9 mouse cellular contexts compared by ENCODE assay signal in genomic region chr6:72519892-72520663, GRCm38 (mm10). TPM values are rescaled to one million over a fixed set of nuclear protein-coding genes. Genes with fewer than 3 reads are reported as not detected.
DNase-seq lines count a peak whose midpoint lies in the region; ATAC-seq and TF ChIP-seq lines count a peak whose summit lies in the region.
"Had no signal": no experiment of that assay in that cellular context is flagged by ENCODE, and none has a peak within 500 bp of the region (broad histone marks: within the 10 kb centered on the region; RNA-seq: fewer than 3 reads in every experiment).

No protein-coding gene starts in this region.

- H3K27me3 ChIP-seq in lung, embryonic 15.5 days: no peaks in the 10 kb centered on the region
- H3K27me3 ChIP-seq in forebrain, embryonic 14.5 days (replicated peaks; ENCODE audit: control insufficient read depth, insufficient read depth, low read length): no peaks in the 10 kb centered on the region
- no peaks in the 10 kb centered on the region for H3K27me3 ChIP-seq in hindbrain, embryonic 11.5 days (ENCODE audit: control insufficient read depth, insufficient read depth, low read length)
- no peaks in the 10 kb centered on the region for H3K27me3 ChIP-seq in limb, embryonic 14.5 days (ENCODE audit: control insufficient read depth, insufficient read depth, low read length)
- H3K27me3 ChIP-seq: liver, embryonic 13.5 days had no signal

- H3K9me3 ChIP-seq in lung, embryonic 15.5 days: no peaks in the 10 kb centered on the region
- H3K9me3 ChIP-seq in forebrain, embryonic 14.5 days (replicated peaks; ENCODE audit: control insufficient read depth, low read length): no peaks in the 10 kb centered on the region
- H3K9me3 ChIP-seq in hindbrain, embryonic 11.5 days (ENCODE audit: control insufficient read depth, low read length): no peaks in the 10 kb centered on the region
- H3K9me3 ChIP-seq in limb, embryonic 14.5 days (ENCODE audit: control insufficient read depth, low read length): no peaks in the 10 kb centered on the region
- H3K9me3 ChIP-seq: liver, embryonic 13.5 days had no signal

- no peak for DNase-seq in lung, adult 2 months
- DNase-seq in forebrain, embryonic 14.5 days (ENCODE audit: low spot score): peak; percentile 92
- peak; percentile 83 for DNase-seq in hindbrain, embryonic 11.5 days (ENCODE audit: low spot score)
- DNase-seq in limb, embryonic 14.5 days (ENCODE audit: low spot score): peak; percentile 77
- DNase-seq in retina, postnatal 7 days (ENCODE audit: low read depth, low spot score): peak; percentile 46
- DNase-seq in spleen, postnatal 4 days (ENCODE audit: low spot score in 2 of 2): no peak
- DNase-seq in ovary, postnatal 10 days (ENCODE audit: low spot score): no peak
- DNase-seq: liver, embryonic 13.5 days had no signal

- ATAC-seq in lung, embryonic 15.5 days (ENCODE audit: borderline replicate concordance, extremely low read depth, low FRiP score, low TSS enrichment): peak; percentile 53; the same call in 1 of the 2 replicates
- peak; percentile 85 for ATAC-seq in forebrain, embryonic 14.5 days
- ATAC-seq in hindbrain, embryonic 11.5 days (ENCODE audit: low FRiP score): peak; percentile 88
- ATAC-seq in limb, embryonic 14.5 days (ENCODE audit: low FRiP score, low read depth): peak; percentile 74

- no peak overlapping the region for H3K4me3 ChIP-seq in lung, embryonic 15.5 days
- no peak overlapping the region for H3K4me3 ChIP-seq in lung, adult 2 months (replicated peaks; ENCODE audit: extremely low read depth, low read depth, low read length)
- no peak overlapping the region for H3K4me3 ChIP-seq in forebrain, embryonic 14.5 days (ENCODE audit: low read depth, low read length)
- no peak overlapping the region for H3K4me3 ChIP-seq in hindbrain, embryonic 11.5 days (ENCODE audit: low read depth, low read length)
- H3K4me3 ChIP-seq in limb, embryonic 14.5 days (replicated peaks; ENCODE audit: low read length): no peak overlapping the region
- H3K4me3 ChIP-seq: liver, embryonic 13.5 days had no signal

- H3K4me2 ChIP-seq in lung, embryonic 15.5 days: no peak overlapping the region; the same call in 1 of the 2 replicates
- peak overlapping the region; percentile 23 for H3K4me2 ChIP-seq in forebrain, embryonic 14.5 days (ENCODE audit: low read length)
- H3K4me2 ChIP-seq in hindbrain, embryonic 11.5 days (replicated peaks; ENCODE audit: low read depth, low read length): no peak overlapping the region
- peak overlapping the region; percentile 20; the same call in 1 of the 2 replicates for H3K4me2 ChIP-seq in limb, embryonic 14.5 days (replicated peaks; ENCODE audit: low read depth, low read length, severe bottlenecking)
- H3K4me2 ChIP-seq: liver, embryonic 13.5 days had no signal

- no peak overlapping the region for H3K27ac ChIP-seq in lung, embryonic 15.5 days
- peak overlapping the region; percentile 94 for H3K27ac ChIP-seq in forebrain, embryonic 14.5 days (ENCODE audit: low read depth, low read length)
- peak overlapping the region; percentile 77 for H3K27ac ChIP-seq in hindbrain, embryonic 11.5 days (ENCODE audit: low read depth, low read length)
- H3K27ac ChIP-seq in limb, embryonic 14.5 days (replicated peaks; ENCODE audit: low read depth, low read length): peak overlapping the region; percentile 35; the same call in 1 of the 2 replicates
- H3K27ac ChIP-seq: liver, embryonic 13.5 days had no signal

- WGBS in lung, embryonic 15.5 days: 21% methylated on average over 10 of the region's 10 CpGs
- 35% methylated on average over 10 of the region's 10 CpGs for WGBS in lung, adult 2 months
- 7% methylated on average over 10 of the region's 10 CpGs for whole genome bisulfite sequencing in forebrain, embryonic 14.5 days
- WGBS in hindbrain, embryonic 11.5 days: 11% methylated on average over 10 of the region's 10 CpGs
- WGBS in limb, embryonic 14.5 days: 19% methylated on average over 10 of the region's 10 CpGs

- no peak for TF ChIP-seq POLR2A in lung, adult 2 months (IDR thresholded peaks at IDR 0.05; ENCODE audit: borderline replicate concordance, extremely low read depth, low read depth, low read length)
- TF ChIP-seq POLR2A in limb, embryonic 14.5 days (IDR thresholded peaks at IDR 0.05; ENCODE audit: borderline replicate concordance, extremely low read depth, insufficient read depth, insufficient read length): no peak

- peaks cover 12% of the 10 kb centered on the region for H3K4me1 ChIP-seq in lung, embryonic 15.5 days
- H3K4me1 ChIP-seq in lung, adult 2 months (ENCODE audit: control insufficient read depth, insufficient read depth, low read length): 0 out of 2 replicates have a peak, but pooled peaks cover 2% of the 10 kb centered on the region
- H3K4me1 ChIP-seq in forebrain, embryonic 14.5 days (ENCODE audit: control insufficient read depth, insufficient read depth, low read length): peaks cover 20% of the 10 kb centered on the region
- H3K4me1 ChIP-seq in hindbrain, embryonic 11.5 days (replicated peaks; ENCODE audit: control insufficient read depth, insufficient read depth, low read length): no peaks in the 10 kb centered on the region
- H3K4me1 ChIP-seq in limb, embryonic 14.5 days (ENCODE audit: control insufficient read depth, insufficient read depth, low read length): peaks cover 10% of the 10 kb centered on the region
- H3K4me1 ChIP-seq: liver, embryonic 13.5 days had no signal

- H3K9ac ChIP-seq in lung, embryonic 15.5 days: no peak overlapping the region
- peak overlapping the region; percentile 25; the same call in 1 of the 2 replicates for H3K9ac ChIP-seq in forebrain, embryonic 14.5 days (ENCODE audit: low read length)
- no peak overlapping the region for H3K9ac ChIP-seq in hindbrain, embryonic 11.5 days (ENCODE audit: low read depth, low read length)
- no peak overlapping the region for H3K9ac ChIP-seq in limb, embryonic 14.5 days (ENCODE audit: low read depth, low read length, severe bottlenecking)
- H3K9ac ChIP-seq: liver, embryonic 13.5 days had no signal

- no peak for TF ChIP-seq CTCF in lung, adult 2 months (IDR thresholded peaks at IDR 0.05; ENCODE audit: insufficient read depth, low read length)

- no peaks in the 10 kb centered on the region for H3K36me3 ChIP-seq in lung, embryonic 15.5 days
- H3K36me3 ChIP-seq in forebrain, embryonic 14.5 days (ENCODE audit: control insufficient read depth, insufficient read depth, low read length): no peaks in the 10 kb centered on the region
- no peaks in the 10 kb centered on the region for H3K36me3 ChIP-seq in hindbrain, embryonic 11.5 days (ENCODE audit: control insufficient read depth, insufficient read depth, low read length)
- no peaks in the 10 kb centered on the region for H3K36me3 ChIP-seq in limb, embryonic 14.5 days (ENCODE audit: control insufficient read depth, insufficient read depth, low read length)
- H3K36me3 ChIP-seq: liver, embryonic 13.5 days had no signal

RNA-seq across cellular contexts. Expression of gene Sh2d6, which starts 1.4 kb away (rescaled TPM):
- not detected in 2 replicates for polyA plus RNA-seq in lung, embryonic 15.5 days (2015; fragmentation: Nextera tagmentation; extraction: Ambion mirVana)
- polyA plus RNA-seq in lung, adult 2 months (2012; rRNA removed): 0.19 and 0.32 TPM in 2 replicates
- 0.60 TPM in 1 of 2 replicates, not detected in the other for polyA plus RNA-seq in forebrain, embryonic 14.5 days (2014; fragmentation: Nextera tagmentation; extraction: Ambion mirVana)
- polyA plus RNA-seq in hindbrain, embryonic 11.5 days (2014; fragmentation: Nextera tagmentation; extraction: Ambion mirVana): 0.45 and 0.66 TPM in 2 replicates
- 0.36 and 0.43 TPM in 2 replicates for polyA plus RNA-seq in limb, embryonic 14.5 days (2012; rRNA removed)
- polyA plus RNA-seq in limb, embryonic 14.5 days (2014; fragmentation: Nextera tagmentation; extraction: Ambion mirVana): not detected in 2 replicates
- polyA plus RNA-seq: liver, embryonic 13.5 days had no signal

RNA-seq across cellular contexts. Expression of gene Capg, which starts 24.1 kb away (rescaled TPM):
- 54.2 and 57.9 TPM in 2 replicates for polyA plus RNA-seq in lung, embryonic 15.5 days (2015; fragmentation: Nextera tagmentation; extraction: Ambion mirVana)
- 67.6 and 67.8 TPM in 2 replicates for polyA plus RNA-seq in lung, adult 2 months (2012; rRNA removed)
- polyA plus RNA-seq in forebrain, embryonic 14.5 days (2014; fragmentation: Nextera tagmentation; extraction: Ambion mirVana): 6.0 and 6.3 TPM in 2 replicates
- polyA plus RNA-seq in hindbrain, embryonic 11.5 days (2014; fragmentation: Nextera tagmentation; extraction: Ambion mirVana): 10.4 TPM in 2 replicates
- polyA plus RNA-seq in limb, embryonic 14.5 days (2012; rRNA removed): 29.2 and 30.9 TPM in 2 replicates
- polyA plus RNA-seq in limb, embryonic 14.5 days (2014; fragmentation: Nextera tagmentation; extraction: Ambion mirVana): 80.7 and 86.6 TPM in 2 replicates

Comparison
In these comparisons a context has a peak if more than half of its experiments do, and no peak if none do; other contexts are left out.
1. H3K4me2 ChIP-seq: peak in forebrain, embryonic 14.5 days (single experiment) and limb, embryonic 14.5 days (single experiment); none in lung, embryonic 15.5 days (single experiment) and hindbrain, embryonic 11.5 days (single experiment).
2. DNase-seq: peak in forebrain, embryonic 14.5 days (single experiment), hindbrain, embryonic 11.5 days (single experiment), limb, embryonic 14.5 days (single experiment) and retina, postnatal 7 days (single experiment); none in lung, adult 2 months (single experiment), spleen, postnatal 4 days (0 of 2) and ovary, postnatal 10 days (single experiment).
3. Peak in every context shown above with its lines, with median percentiles within 50 percentile points of each other: ATAC-seq.